Mouse (Mus musculus) cortical plate, adult 2 months (tissue): Measurements from ENCODE around the gene Gm28038.

Experiments used
- CTCF ChIP-seq: fragments of 200-500 bp; IDR thresholded peaks from 2 replicates; pipeline ENCODE4 v1.5.1; 2011; ENCODE audit warnings: mild to moderate bottlenecking, control low read depth, low read length; ENCODE audit not compliant: insufficient read depth; ENCODE audit errors: extremely low read depth
- POLR2A ChIP-seq: fragments of 200-500 bp; IDR thresholded peaks from 2 replicates; pipeline ENCODE4 v1.6.1; 2011; ENCODE audit warnings: mild to moderate bottlenecking, low read length, control low read depth; ENCODE audit not compliant: insufficient read depth; ENCODE audit errors: extremely low read depth

DNA sequence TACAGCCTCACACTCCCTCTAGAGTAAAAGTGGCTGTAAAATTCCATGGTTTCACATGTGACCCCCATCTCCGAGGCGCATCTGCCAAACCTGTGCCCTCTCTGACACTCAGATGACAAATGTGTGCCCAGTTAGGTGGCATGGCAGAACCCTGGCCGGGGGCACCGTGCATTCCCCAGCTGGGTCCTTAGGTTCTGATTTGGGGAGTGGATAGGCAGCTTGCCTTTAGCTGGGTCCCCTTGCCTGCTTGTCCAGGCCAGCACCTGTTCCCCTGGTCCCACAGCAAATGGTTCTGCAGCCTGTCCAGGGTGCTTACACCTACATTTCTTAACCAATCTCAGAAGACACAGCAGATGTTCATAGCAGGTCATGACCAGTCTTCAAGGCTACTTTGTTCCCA lies 37.5 kb upstream of the Gm28038 start:
- TF ChIP-seq CTCF (no peak), POLR2A (no peak)
